Mouse (Mus musculus): ENCODE results near the gene Kdm5b.

- TF ChIP-seq POLR2A (IDR thresholded peaks at IDR 0.05; ENCODE audit: borderline replicate concordance, extremely low read depth, insufficient read depth, insufficient read length, poor library complexity, severe bottlenecking) (no peak), CTCF (IDR thresholded peaks at IDR 0.05; ENCODE audit: borderline replicate concordance, extremely low read depth, insufficient read depth, insufficient read length) (no peak)
Observed at GRCm38 (mm10) chr1:134559226-134559625, 745 bp upstream of the Kdm5b start.

All from brain, embryonic 14.5 days (tissue).